Mouse (Mus musculus) splenic B cell, adult 2 months (primary cell): Measurements from ENCODE around the gene Jsrp1.

ENCODE experiments used
- DNase-seq: peaks from one replicate; pipeline ENCODE4 v3.0.0-alpha.2; 2011; ENCODE audit warnings: low read depth, low spot score
- H3K27me3 ChIP-seq: 2 replicates; pipeline ENCODE4 v1.6.1; 2012; ENCODE audit warnings: mild to moderate bottlenecking, low read length, moderate library complexity, mixed read lengths; ENCODE audit not compliant: control insufficient read depth, poor library complexity, insufficient read depth, severe bottlenecking
- H3K36me3 ChIP-seq: 2 replicates; pipeline ENCODE4 v1.6.1; 2012; ENCODE audit warnings: mild to moderate bottlenecking, low read length, moderate library complexity, mixed read lengths; ENCODE audit not compliant: control insufficient read depth, poor library complexity, insufficient read depth, severe bottlenecking

Jsrp1 gene

GRCm38 (mm10) chr10:80777123-80777522 lies 36.2 kb downstream of the Jsrp1 start:
- no peak for DNase-seq
- H3K36me3 ChIP-seq: peaks cover 19% of the 10 kb centered on the region

GRCm38 (mm10) chr10:80776358-80776869 lies 36.9 kb downstream of the Jsrp1 start:
- DNase-seq: no peak

More at GRCm38 (mm10) chr10:80777123-80777522, 36.2 kb downstream of the Jsrp1 start:
- no peaks in the 10 kb centered on the region for H3K27me3 ChIP-seq

GRCm38 (mm10) chr10:80775731-80776130 lies 37.6 kb downstream of the Jsrp1 start:
- no peaks in the 10 kb centered on the region for H3K27me3 ChIP-seq
- peaks cover 19% of the 10 kb centered on the region for H3K36me3 ChIP-seq
- DNase-seq: no peak

More at GRCm38 (mm10) chr10:80776358-80776869, 36.9 kb downstream of the Jsrp1 start:
- Histone ChIP-seq H3K36me3 (peaks cover 18% of the 10 kb centered on the region), H3K27me3 (no peaks in the 10 kb centered on the region)

- H3K27me3 ChIP-seq: no peaks in the 10 kb centered on the region
- H3K36me3 ChIP-seq: peaks cover 19% of the 10 kb centered on the region
- no peak for DNase-seq
These were observed 38.3 kb downstream of the Jsrp1 start for GRCm38 (mm10) chr10:80774981-80775380.

- peak; percentile 78 for DNase-seq
- no peaks in the 10 kb centered on the region for H3K27me3 ChIP-seq
- H3K36me3 ChIP-seq: peaks cover 19% of the 10 kb centered on the region
These were observed 38.7 kb downstream of the Jsrp1 start for GRCm38 (mm10) chr10:80774549-80774948.

- H3K36me3 ChIP-seq: peaks cover 19% of the 10 kb centered on the region
- DNase-seq: no peak
- H3K27me3 ChIP-seq: no peaks in the 10 kb centered on the region
These were observed 39.5 kb downstream of the Jsrp1 start for GRCm38 (mm10) chr10:80773816-80774215.

- H3K27me3 ChIP-seq: no peaks in the 10 kb centered on the region
- DNase-seq: no peak
- H3K36me3 ChIP-seq: peaks cover 20% of the 10 kb centered on the region
These were observed 44.9 kb downstream of the Jsrp1 start for GRCm38 (mm10) chr10:80768365-80768764.

- H3K36me3 ChIP-seq: peaks cover 10% of the 10 kb centered on the region
- no peak for DNase-seq
- H3K27me3 ChIP-seq: no peaks in the 10 kb centered on the region
These were observed 47.0 kb downstream of the Jsrp1 start for GRCm38 (mm10) chr10:80766161-80766815.

- H3K27me3 ChIP-seq: no peaks in the 10 kb centered on the region
- DNase-seq: no peak
These were observed 47.6 kb downstream of the Jsrp1 start for GRCm38 (mm10) chr10:80765746-80766145.

GRCm38 (mm10) chr10:80763502-80763901 lies 49.8 kb downstream of the Jsrp1 start:
- peaks cover 9% of the 10 kb centered on the region for H3K36me3 ChIP-seq
- DNase-seq: no peak
- no peaks in the 10 kb centered on the region for H3K27me3 ChIP-seq

More at GRCm38 (mm10) chr10:80765746-80766145, 47.6 kb downstream of the Jsrp1 start:
- peaks cover 9% of the 10 kb centered on the region for H3K36me3 ChIP-seq

- no peaks in the 10 kb centered on the region for H3K27me3 ChIP-seq
- H3K36me3 ChIP-seq: peaks cover 2% of the 10 kb centered on the region
- DNase-seq: no peak
These were observed 51.5 kb downstream of the Jsrp1 start for GRCm38 (mm10) chr10:80761821-80762220.

GRCm38 (mm10) chr10:80760596-80761524 lies 52.4 kb downstream of the Jsrp1 start:
- H3K27me3 ChIP-seq: no peaks in the 10 kb centered on the region
- no peak for DNase-seq
- H3K36me3 ChIP-seq: no peaks in the 10 kb centered on the region; the same call in 1 of the 2 replicates

- DNase-seq: no peak
- Histone ChIP-seq H3K36me3 (no peaks in the 10 kb centered on the region), H3K27me3 (no peaks in the 10 kb centered on the region)
These were observed 54.6 kb downstream of the Jsrp1 start for GRCm38 (mm10) chr10:80758651-80759050.
